Comparison of ENCODE assay signal across 25 mouse cellular contexts in the genomic region with DNA sequence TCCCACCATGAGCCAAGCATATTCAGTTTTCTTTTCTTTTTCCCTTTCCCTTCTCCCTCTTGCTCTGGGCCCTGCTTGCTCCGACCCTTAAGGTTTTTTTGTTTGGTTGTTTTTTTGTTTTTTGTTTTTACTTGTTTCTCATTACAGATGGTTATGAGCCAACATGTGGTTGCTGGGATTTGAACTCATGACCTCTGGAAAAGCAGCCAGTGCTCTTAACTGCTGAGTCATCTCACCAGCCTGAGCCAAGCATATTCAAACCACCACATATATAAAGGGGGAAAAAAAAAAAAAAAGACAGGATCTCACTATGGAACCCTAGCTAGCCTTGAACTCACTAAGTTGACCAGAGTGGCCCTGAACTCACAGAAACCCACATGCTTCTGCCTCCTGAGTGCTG. TPM values are rescaled to one million over a fixed set of nuclear protein-coding genes. Genes with fewer than 3 reads are reported as not detected.
DNase-seq lines count a peak whose midpoint lies in the region; ATAC-seq and TF ChIP-seq lines count a peak whose summit lies in the region.
"Had no signal": no experiment of that assay in that cellular context is flagged by ENCODE, and none has a peak within 500 bp of the region (broad histone marks: within the 10 kb centered on the region; RNA-seq: fewer than 3 reads in every experiment).

No protein-coding gene starts in this region.

- no peak for ATAC-seq in hindbrain, embryonic 16.5 days
- ATAC-seq in hindbrain, postnatal 0 days = no peak
- ATAC-seq: activated CD4-positive, CD25-positive, alpha-beta regulatory T cell, adult 4 months; CD4-positive, CD25-positive, alpha-beta regulatory T cell, adult 4 months; forebrain, embryonic 14.5 days; forebrain, embryonic 16.5 days; Patski had no signal

- DNase-seq in MEL (ENCODE audit: low read depth, low spot score) (no peak), adipocyte (ENCODE audit: low spot score) (peak; percentile 68)
- no peak for DNase-seq in kidney, postnatal 4 days
- DNase-seq in hindbrain, postnatal 0 days (ENCODE audit: low spot score) = no peak
- DNase-seq in cerebellum, postnatal 4 days (ENCODE audit: low spot score in 2 of 2) = no peak
- DNase-seq: B cell, adult 2 months; cerebellum, adult 11-12 months; cerebellum, adult 2 months; cerebellum, adult 9-10 months; cerebellum, postnatal 10 days; cerebellum, postnatal 25 days had no signal

- H3K27me3 ChIP-seq in ES-Bruce4 (ENCODE audit: control insufficient read depth, insufficient read depth, low read length, poor library complexity, severe bottlenecking) (no peaks in the 10 kb centered on the region), MEL (ENCODE audit: control insufficient read depth in 1 of 2, insufficient read depth in 2 of 2, low read length in 2 of 2) (no peaks in the 10 kb centered on the region; a peak in 1 of 4 replicates)
- no peaks in the 10 kb centered on the region for H3K27me3 ChIP-seq in hindbrain, embryonic 16.5 days (replicated peaks; ENCODE audit: control insufficient read depth, insufficient read depth, low read length)
- H3K27me3 ChIP-seq in hindbrain, postnatal 0 days (ENCODE audit: insufficient read depth, low read length) = no peaks in the 10 kb centered on the region
- H3K27me3 ChIP-seq: CH12.LX; embryonic facial prominence, embryonic 13.5 days; embryonic facial prominence, embryonic 15.5 days; forebrain, embryonic 12.5 days; Patski had no signal

- H3K79me2 ChIP-seq in MEL (ENCODE audit: control insufficient read depth, insufficient read depth, low read length, poor library complexity) = no peaks in the 10 kb centered on the region

- H3K9ac ChIP-seq in ES-Bruce4 (ENCODE audit: low read depth, poor library complexity, severe bottlenecking) (no peak overlapping the region), MEL (ENCODE audit: control insufficient read depth, low read depth, low read length, poor library complexity, severe bottlenecking) (no peak overlapping the region)
- H3K9ac ChIP-seq in hindbrain, embryonic 16.5 days (ENCODE audit: low read depth, low read length) = no peak overlapping the region
- H3K9ac ChIP-seq in hindbrain, postnatal 0 days (replicated peaks; ENCODE audit: low read length) = no peak overlapping the region
- H3K9ac ChIP-seq: embryonic facial prominence, embryonic 13.5 days; embryonic facial prominence, embryonic 15.5 days; forebrain, embryonic 12.5 days had no signal

- no peaks in the 10 kb centered on the region for H3K36me3 ChIP-seq in ES-Bruce4 (ENCODE audit: control insufficient read depth, insufficient read depth, low read length, poor library complexity, severe bottlenecking)
- H3K36me3 ChIP-seq in MEL (ENCODE audit: control insufficient read depth in 1 of 2, insufficient read depth in 2 of 2, low read length in 2 of 2) = no peaks in the 10 kb centered on the region
- H3K36me3 ChIP-seq in hindbrain, embryonic 16.5 days (ENCODE audit: control insufficient read depth, insufficient read depth, low read length) = no peaks in the 10 kb centered on the region
- H3K36me3 ChIP-seq in hindbrain, postnatal 0 days (ENCODE audit: insufficient read depth, low read length) = no peaks in the 10 kb centered on the region
- H3K36me3 ChIP-seq: embryonic facial prominence, embryonic 13.5 days; embryonic facial prominence, embryonic 15.5 days; forebrain, embryonic 10.5 days; forebrain, embryonic 12.5 days; G1E had no signal

- no peak overlapping the region for H3K4me2 ChIP-seq in hindbrain, embryonic 16.5 days (ENCODE audit: low read length)
- no peak overlapping the region for H3K4me2 ChIP-seq in hindbrain, postnatal 0 days (ENCODE audit: low read depth, low read length)
- H3K4me2 ChIP-seq: embryonic facial prominence, embryonic 13.5 days; embryonic facial prominence, embryonic 15.5 days; forebrain, embryonic 12.5 days had no signal

- no peak overlapping the region for H3K4me3 ChIP-seq in ES-Bruce4 (ENCODE audit: low read depth, low read length)
- no peak overlapping the region for H3K4me3 ChIP-seq in MEL (ENCODE audit: control insufficient read depth in 1 of 2, insufficient read depth in 1 of 2, low read depth in 2 of 2, low read length in 2 of 2)
- H3K4me3 ChIP-seq in hindbrain, embryonic 16.5 days (ENCODE audit: low read length) = no peak overlapping the region
- H3K4me3 ChIP-seq in hindbrain, postnatal 0 days (ENCODE audit: low read length) = no peak overlapping the region
- H3K4me3 ChIP-seq: embryonic facial prominence, embryonic 13.5 days; embryonic facial prominence, embryonic 15.5 days; erythroblast, embryonic 14.5 days; forebrain, embryonic 10.5 days; forebrain, embryonic 12.5 days had no signal

- TF ChIP-seq CTCF in ES-Bruce4 (IDR thresholded peaks at IDR 0.05; ENCODE audit: low read depth, low read length) (no peak), MEL (IDR thresholded peaks at IDR 0.05 in 2 of 3, conservative IDR thresholded peaks at IDR 0.05 in 1 of 3; ENCODE audit: control insufficient read depth in 1 of 3, insufficient read depth in 1 of 3, low read depth in 2 of 3, low read length in 3 of 3, poor library complexity in 1 of 3, severe bottlenecking in 1 of 3) (no peak)
- TF ChIP-seq CTCF in hindbrain, postnatal 0 days (IDR thresholded peaks at IDR 0.05; ENCODE audit: low read depth) = no peak

- H3K9me3 ChIP-seq in ES-Bruce4 (replicated peaks; ENCODE audit: control insufficient read depth, insufficient read depth, low read length, poor library complexity, severe bottlenecking) (peaks cover 5% of the 10 kb centered on the region; the same call in 1 of the 2 replicates), MEL (replicated peaks; ENCODE audit: insufficient read depth, low read length) (no peaks in the 10 kb centered on the region)
- no peaks in the 10 kb centered on the region for H3K9me3 ChIP-seq in hindbrain, embryonic 16.5 days (ENCODE audit: control insufficient read depth, low read length)
- H3K9me3 ChIP-seq in hindbrain, postnatal 0 days (ENCODE audit: low read length) = no peaks in the 10 kb centered on the region
- H3K9me3 ChIP-seq: embryonic facial prominence, embryonic 13.5 days; embryonic facial prominence, embryonic 15.5 days; forebrain, embryonic 10.5 days; forebrain, embryonic 12.5 days; G1E had no signal

- TF ChIP-seq EP300 in ES-Bruce4 (IDR thresholded peaks at IDR 0.05; ENCODE audit: insufficient read depth, low read depth, low read length) = no peak
- no peak for TF ChIP-seq EP300 in MEL (IDR thresholded peaks at IDR 0.05; ENCODE audit: low read depth in 1 of 2, low read length in 2 of 2)

- 90% methylated on average over 1 of the region's 1 CpGs for WGBS in hindbrain, embryonic 16.5 days
- 90% methylated on average over 1 of the region's 1 CpGs for WGBS in hindbrain, postnatal 0 days

- TF ChIP-seq RAD21 in MEL (IDR thresholded peaks at IDR 0.05; ENCODE audit: low read depth, low read length) = no peak

- H3K27ac ChIP-seq in ES-Bruce4 (ENCODE audit: insufficient read depth, low read length) (peak overlapping the region; percentile 84), MEL (ENCODE audit: control insufficient read depth, low read depth, low read length) (no peak overlapping the region)
- no peak overlapping the region for H3K27ac ChIP-seq in hindbrain, embryonic 16.5 days (ENCODE audit: low read depth, low read length)
- H3K27ac ChIP-seq in hindbrain, postnatal 0 days = no peak overlapping the region
- H3K27ac ChIP-seq: embryonic facial prominence, embryonic 13.5 days; embryonic facial prominence, embryonic 15.5 days; forebrain, embryonic 10.5 days; forebrain, embryonic 12.5 days had no signal

- H3K4me1 ChIP-seq in ES-Bruce4 (ENCODE audit: control insufficient read depth, insufficient read depth, low read length) (no peaks in the 10 kb centered on the region), MEL (ENCODE audit: control insufficient read depth in 1 of 2, insufficient read depth in 2 of 2, low read length in 2 of 2) (peaks cover 0 to under 1% of the 10 kb centered on the region in 2 experiments; a peak in 1 of 4 replicates)
- no peaks in the 10 kb centered on the region for H3K4me1 ChIP-seq in hindbrain, embryonic 16.5 days (ENCODE audit: control insufficient read depth, insufficient read depth, low read depth, low read length)
- H3K4me1 ChIP-seq in hindbrain, postnatal 0 days (ENCODE audit: insufficient read depth, low read length) = no peaks in the 10 kb centered on the region
- H3K4me1 ChIP-seq: embryonic facial prominence, embryonic 13.5 days; embryonic facial prominence, embryonic 15.5 days; forebrain, embryonic 12.5 days had no signal

- TF ChIP-seq POLR2A in ES-Bruce4 (IDR thresholded peaks at IDR 0.05; ENCODE audit: insufficient read depth, low read length) (no peak), MEL (IDR thresholded peaks at IDR 0.05; ENCODE audit: control insufficient read depth in 1 of 2, insufficient read depth in 1 of 2, low read depth in 1 of 2, low read length in 2 of 2, poor library complexity in 1 of 2) (no peak)

TF ChIP-seq in MEL, 35 proteins besides CTCF, POLR2A, EP300 and RAD21:
- TF ChIP-seq ZNF384 (IDR thresholded peaks at IDR 0.05; ENCODE audit: low read depth, low read length) (0 out of 2 replicates have a peak, but pooled peaks have one; percentile 16), USF2 (IDR thresholded peaks at IDR 0.05; ENCODE audit: borderline replicate concordance in 1 of 2, insufficient read depth in 1 of 2, low read depth in 1 of 2, low read length in 2 of 2) (no peak), MYB (IDR thresholded peaks at IDR 0.05; ENCODE audit: low read depth, low read length) (no peak), UBTF (IDR thresholded peaks at IDR 0.05; ENCODE audit: borderline replicate concordance, insufficient read depth, low read depth, low read length) (no peak), BHLHE40 (IDR thresholded peaks at IDR 0.05; ENCODE audit: borderline replicate concordance, low read depth, low read length) (no peak), ZKSCAN1 (IDR thresholded peaks at IDR 0.05; ENCODE audit: low read depth, low read length) (no peak), ELF1 (IDR thresholded peaks at IDR 0.05; ENCODE audit: low read depth, low read length) (no peak)

RNA-seq across cellular contexts. Expression of a gene that starts 26.5 kb away (rescaled TPM):
- polyA plus RNA-seq in ES-Bruce4 (2011; ENCODE audit: insufficient read depth, insufficient read length, low read depth, missing spikeins) (66.8 and 75.4 TPM in 2 replicates), MEL (2012; ENCODE audit: insufficient read depth in 1 of 2, insufficient read length in 2 of 2, low read depth in 1 of 2, low replicate concordance in 2 of 2, missing spikeins in 1 of 2) (10 to 100 TPM; 56.5 to 93.7 TPM)
- total RNA-seq in MEL (2012; rRNA removed) = 60.4 and 65.2 TPM in 2 replicates
- 28.4 and 35.6 TPM in 2 replicates for polyA plus RNA-seq in hindbrain, embryonic 16.5 days (2015; fragmentation: Nextera tagmentation; extraction: Ambion mirVana)
- total RNA-seq in hindbrain, postnatal 0 days (2014; rRNA removed) = 71.9 and 77.7 TPM in 2 replicates
- 21.3 and 24.5 TPM in 2 replicates for polyA plus RNA-seq in hindbrain, postnatal 0 days (2015; fragmentation: Nextera tagmentation; extraction: Ambion mirVana)
